Mouse (Mus musculus) kidney, adult 2 months (tissue): ENCODE measurements around the gene Fam222b.

Experiments
- CTCF ChIP-seq: fragments of 200-500 bp; conservative IDR thresholded peaks from 2 replicates; pipeline ENCODE4 v1.5.1; 2011; ENCODE audit warnings: low read depth, mild to moderate bottlenecking, control low read depth, low read length, moderate library complexity, mixed read lengths; ENCODE audit not compliant: insufficient read depth, insufficient read length
- POLR2A ChIP-seq: fragments of 200-500 bp; IDR thresholded peaks from one replicate; pipeline ENCODE4 v1.6.1; 2011; ENCODE audit warnings: low read depth, low read length, control low read depth

DNA sequence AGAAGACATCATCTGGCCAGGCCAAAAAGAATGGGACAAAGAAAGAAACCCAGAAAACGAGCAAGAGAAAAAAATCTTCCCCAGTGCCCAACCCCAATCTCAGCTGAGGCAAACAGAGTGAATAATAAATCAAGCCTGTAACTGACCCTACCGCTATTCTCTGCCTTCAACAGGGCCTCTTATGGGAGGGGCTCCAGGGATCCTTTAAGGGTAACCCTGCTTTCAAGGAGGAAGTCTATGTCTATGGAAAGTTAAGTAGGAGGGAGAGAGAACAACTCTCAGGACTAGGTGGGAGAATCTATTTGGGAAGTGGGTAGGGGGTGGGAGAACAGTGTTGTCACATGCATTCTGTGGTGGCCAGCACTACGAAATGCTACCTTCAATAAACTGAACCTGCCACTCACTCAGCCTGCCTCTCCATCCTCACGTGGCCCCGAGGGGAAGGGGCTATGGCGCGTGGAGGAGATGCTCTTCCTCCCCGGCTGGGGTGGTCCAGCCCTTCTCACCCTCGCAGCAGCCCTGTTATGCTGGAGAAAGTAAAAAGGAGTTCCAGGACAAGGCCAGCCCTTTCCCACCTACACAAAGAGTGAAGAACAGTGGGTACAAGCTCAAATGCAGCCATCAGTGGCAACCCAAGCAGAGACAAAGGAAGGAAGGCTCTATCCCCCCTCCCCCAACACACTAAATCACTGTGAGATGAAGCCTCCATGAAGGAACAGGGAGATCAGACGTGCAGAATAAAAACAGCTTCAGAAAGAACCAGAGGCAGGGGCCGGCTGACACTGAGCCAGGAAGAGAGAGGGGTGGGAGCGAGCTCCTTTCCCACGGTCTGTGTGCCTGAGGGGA, 111.1 kb downstream of the Fam222b start:
- TF ChIP-seq POLR2A (no peak), CTCF (no peak)
